Mouse (Mus musculus) olfactory bulb, adult 2 months (tissue): Measurements from ENCODE around the gene Erc2.

Experiments used
- CTCF ChIP-seq: fragments of 200-500 bp; IDR thresholded peaks from 2 replicates; pipeline ENCODE4 v1.5.1; 2012; ENCODE audit warnings: low read depth, mild to moderate bottlenecking, low read length, moderate library complexity; ENCODE audit not compliant: insufficient read depth
- POLR2A ChIP-seq: fragments of 200-500 bp; IDR thresholded peaks from 2 replicates; pipeline ENCODE4 v1.6.1; 2012; ENCODE audit warnings: mild to moderate bottlenecking, low read depth, low read length, moderate library complexity; ENCODE audit not compliant: insufficient read depth

DNA sequence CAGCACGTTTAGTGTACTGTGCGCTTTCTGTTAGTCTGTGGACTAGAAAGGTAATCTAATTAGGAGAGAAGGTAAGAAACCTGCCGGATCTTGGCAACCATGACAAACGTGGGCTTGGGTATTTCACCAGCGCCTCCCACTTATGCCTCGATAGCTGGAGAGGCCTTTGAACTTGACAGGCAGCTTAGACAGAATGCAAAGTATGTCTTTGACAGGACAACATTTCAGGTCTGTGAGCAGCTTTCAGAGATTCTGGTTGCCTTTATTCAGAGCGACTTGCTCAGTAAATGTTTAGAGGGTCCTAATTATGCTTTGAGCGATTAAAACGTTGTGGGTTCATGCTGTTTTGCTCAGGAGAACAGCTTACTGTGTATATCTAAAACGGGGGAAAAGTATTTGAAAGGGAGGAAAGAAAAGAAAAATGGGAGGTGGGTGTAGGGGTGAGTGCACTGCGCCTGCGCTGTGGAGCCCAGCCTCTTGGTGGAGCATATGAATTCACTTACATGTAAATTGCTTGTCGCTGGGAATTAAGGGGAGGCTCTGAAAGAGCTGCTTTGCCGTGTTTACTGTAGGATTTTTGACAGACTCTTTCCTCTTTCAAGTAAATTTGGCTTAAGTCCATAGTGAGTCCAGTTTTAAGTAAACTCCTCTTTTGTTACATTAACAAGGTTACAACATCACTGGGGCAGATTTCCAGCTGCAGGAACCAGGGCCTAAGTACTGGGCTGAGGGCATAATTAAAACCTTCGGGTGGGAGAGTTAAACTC lies 542.6 kb downstream of the Erc2 start:
- TF ChIP-seq CTCF (no peak), POLR2A (no peak)
